Comparison of ENCODE assay signal across 30 mouse cellular contexts in genomic region chr4:118304984-118305383, GRCm38 (mm10). TPM values are rescaled to one million over a fixed set of nuclear protein-coding genes. Genes with fewer than 3 reads are reported as not detected.
DNase-seq lines count a peak whose midpoint lies in the region; ATAC-seq and TF ChIP-seq lines count a peak whose summit lies in the region.
"Had no signal": no experiment of that assay in that cellular context is flagged by ENCODE, and none has a peak within 500 bp of the region (broad histone marks: within the 10 kb centered on the region; RNA-seq: fewer than 3 reads in every experiment).

No protein-coding gene starts in this region.

- no peak overlapping the region for H3K27ac ChIP-seq in forebrain, embryonic 14.5 days (ENCODE audit: low read depth, low read length)
- no peak overlapping the region for H3K27ac ChIP-seq in forebrain, embryonic 12.5 days
- no peak overlapping the region for H3K27ac ChIP-seq in kidney, embryonic 16.5 days (ENCODE audit: low read length)
- no peak overlapping the region for H3K27ac ChIP-seq in midbrain, postnatal 0 days (ENCODE audit: low read depth, low read length)
- no peak overlapping the region for H3K27ac ChIP-seq in midbrain, embryonic 14.5 days (replicated peaks; ENCODE audit: low read depth, low read length)
- H3K27ac ChIP-seq: hindbrain, embryonic 10.5 days; kidney, postnatal 0 days; limb, embryonic 10.5 days; limb, embryonic 15.5 days; liver, embryonic 14.5 days; macrophage; midbrain, embryonic 13.5 days; neural tube, embryonic 15.5 days had no signal

- no peaks in the 10 kb centered on the region for H3K9me3 ChIP-seq in forebrain, embryonic 14.5 days (replicated peaks; ENCODE audit: control insufficient read depth, low read length)
- H3K9me3 ChIP-seq in forebrain, embryonic 12.5 days, result no peaks in the 10 kb centered on the region
- H3K9me3 ChIP-seq in kidney, embryonic 16.5 days (ENCODE audit: low read length), result no peaks in the 10 kb centered on the region
- no peaks in the 10 kb centered on the region for H3K9me3 ChIP-seq in midbrain, postnatal 0 days (ENCODE audit: low read length)
- no peaks in the 10 kb centered on the region for H3K9me3 ChIP-seq in midbrain, embryonic 14.5 days (ENCODE audit: control insufficient read depth, low read length)
- H3K9me3 ChIP-seq: G1E; hindbrain, embryonic 10.5 days; limb, embryonic 10.5 days; limb, embryonic 15.5 days; midbrain, embryonic 13.5 days; neural tube, embryonic 15.5 days had no signal

- no peaks in the 10 kb centered on the region for H3K4me1 ChIP-seq in forebrain, embryonic 14.5 days (ENCODE audit: control insufficient read depth, insufficient read depth, low read length)
- no peaks in the 10 kb centered on the region for H3K4me1 ChIP-seq in forebrain, embryonic 12.5 days
- H3K4me1 ChIP-seq in kidney, embryonic 16.5 days (ENCODE audit: insufficient read depth, low read length), result no peaks in the 10 kb centered on the region
- no peaks in the 10 kb centered on the region for H3K4me1 ChIP-seq in midbrain, postnatal 0 days (ENCODE audit: insufficient read depth, low read length)
- no peaks in the 10 kb centered on the region for H3K4me1 ChIP-seq in midbrain, embryonic 14.5 days (ENCODE audit: control insufficient read depth, insufficient read depth, low read length)
- H3K4me1 ChIP-seq: hindbrain, embryonic 10.5 days; limb, embryonic 10.5 days; midbrain, embryonic 13.5 days; neural tube, embryonic 15.5 days had no signal

- no peaks in the 10 kb centered on the region for H3K36me3 ChIP-seq in forebrain, embryonic 14.5 days (ENCODE audit: control insufficient read depth, insufficient read depth, low read length)
- no peaks in the 10 kb centered on the region for H3K36me3 ChIP-seq in forebrain, embryonic 12.5 days (replicated peaks)
- H3K36me3 ChIP-seq in kidney, embryonic 16.5 days (ENCODE audit: insufficient read depth, low read length), result no peaks in the 10 kb centered on the region
- H3K36me3 ChIP-seq in midbrain, postnatal 0 days (ENCODE audit: insufficient read depth, low read length), result no peaks in the 10 kb centered on the region
- no peaks in the 10 kb centered on the region for H3K36me3 ChIP-seq in midbrain, embryonic 14.5 days (ENCODE audit: control insufficient read depth, insufficient read depth, low read length)
- H3K36me3 ChIP-seq: G1E; hindbrain, embryonic 10.5 days; limb, embryonic 10.5 days; limb, embryonic 15.5 days; midbrain, embryonic 13.5 days; neural tube, embryonic 15.5 days had no signal

- H3K4me3 ChIP-seq in forebrain, embryonic 14.5 days (ENCODE audit: low read depth, low read length), result no peak overlapping the region
- no peak overlapping the region for H3K4me3 ChIP-seq in forebrain, embryonic 12.5 days (replicated peaks)
- no peak overlapping the region for H3K4me3 ChIP-seq in kidney, embryonic 16.5 days (ENCODE audit: low read length)
- no peak overlapping the region for H3K4me3 ChIP-seq in midbrain, postnatal 0 days (ENCODE audit: low read depth, low read length)
- H3K4me3 ChIP-seq in midbrain, embryonic 14.5 days (replicated peaks; ENCODE audit: low read depth, low read length), result no peak overlapping the region
- H3K4me3 ChIP-seq: erythroblast, embryonic 14.5 days; hindbrain, embryonic 10.5 days; limb, embryonic 10.5 days; limb, embryonic 15.5 days; midbrain, embryonic 13.5 days; neural tube, embryonic 15.5 days had no signal

- no peak for ATAC-seq in forebrain, embryonic 14.5 days
- ATAC-seq in forebrain, embryonic 12.5 days (ENCODE audit: low FRiP score), result no peak
- ATAC-seq in kidney, embryonic 16.5 days (ENCODE audit: low FRiP score, low TSS enrichment), result no peak
- ATAC-seq in midbrain, postnatal 0 days (ENCODE audit: low FRiP score), result no peak
- ATAC-seq in midbrain, embryonic 14.5 days (ENCODE audit: low FRiP score, low TSS enrichment), result no peak
- ATAC-seq: intestine, postnatal 0 days; midbrain, embryonic 13.5 days had no signal

- no peak for TF ChIP-seq CTCF in midbrain, postnatal 0 days (IDR thresholded peaks at IDR 0.05)

- 53% methylated on average over 4 of the region's 4 CpGs for WGBS in forebrain, embryonic 14.5 days
- 62% methylated on average over 4 of the region's 4 CpGs for WGBS in forebrain, embryonic 12.5 days
- WGBS in kidney, embryonic 16.5 days, result 67% methylated on average over 4 of the region's 4 CpGs
- WGBS in midbrain, postnatal 0 days, result 54% methylated on average over 4 of the region's 4 CpGs
- WGBS in midbrain, embryonic 14.5 days, result 68% methylated on average over 4 of the region's 4 CpGs

- DNase-seq in forebrain, embryonic 14.5 days (ENCODE audit: low spot score), result peak; percentile 28
- DNase-seq in kidney, adult 11 months, result peak; percentile 28
- peak; percentile 49 for DNase-seq in midbrain, postnatal 0 days (ENCODE audit: low spot score)
- no peak for DNase-seq in midbrain, embryonic 14.5 days
- DNase-seq in cerebellum, adult 9-10 months, result no peak
- no peak for DNase-seq in layer of hippocampus, postnatal 14 days (ENCODE audit: low spot score in 2 of 2)
- DNase-seq: adrenal gland, postnatal 25 days; cerebellum, adult 2 months; cerebellum, postnatal 25 days; gastrocnemius, postnatal 36 days; heart, postnatal 14 days; kidney, postnatal 4 days; layer of hippocampus, postnatal 36 days; retina, postnatal 1 day; right cerebral cortex, postnatal 25 days; thymus, postnatal 14 days had no signal

- no peak overlapping the region for H3K9ac ChIP-seq in forebrain, embryonic 14.5 days (ENCODE audit: low read length)
- H3K9ac ChIP-seq in forebrain, embryonic 12.5 days, result no peak overlapping the region
- no peak overlapping the region for H3K9ac ChIP-seq in kidney, embryonic 16.5 days (replicated peaks; ENCODE audit: low read length)
- H3K9ac ChIP-seq in midbrain, postnatal 0 days (replicated peaks; ENCODE audit: low read length, poor library complexity, severe bottlenecking), result no peak overlapping the region
- H3K9ac ChIP-seq in midbrain, embryonic 14.5 days (replicated peaks; ENCODE audit: low read length), result no peak overlapping the region
- H3K9ac ChIP-seq: limb, embryonic 15.5 days; liver, embryonic 14.5 days; midbrain, embryonic 13.5 days; neural tube, embryonic 15.5 days had no signal

- H3K4me2 ChIP-seq in forebrain, embryonic 14.5 days (ENCODE audit: low read length), result no peak overlapping the region
- H3K4me2 ChIP-seq in forebrain, embryonic 12.5 days, result no peak overlapping the region
- no peak overlapping the region for H3K4me2 ChIP-seq in kidney, embryonic 16.5 days (replicated peaks; ENCODE audit: low read depth, low read length)
- H3K4me2 ChIP-seq in midbrain, postnatal 0 days (ENCODE audit: low read depth, low read length, poor library complexity, severe bottlenecking), result no peak overlapping the region
- no peak overlapping the region for H3K4me2 ChIP-seq in midbrain, embryonic 14.5 days (ENCODE audit: low read length)
- H3K4me2 ChIP-seq: limb, embryonic 15.5 days; midbrain, embryonic 13.5 days; neural tube, embryonic 15.5 days had no signal

- no peaks in the 10 kb centered on the region for H3K27me3 ChIP-seq in forebrain, embryonic 14.5 days (replicated peaks; ENCODE audit: control insufficient read depth, insufficient read depth, low read length)
- no peaks in the 10 kb centered on the region for H3K27me3 ChIP-seq in forebrain, embryonic 12.5 days
- H3K27me3 ChIP-seq in kidney, embryonic 16.5 days (ENCODE audit: insufficient read depth, low read length), result no peaks in the 10 kb centered on the region
- no peaks in the 10 kb centered on the region for H3K27me3 ChIP-seq in midbrain, postnatal 0 days (ENCODE audit: insufficient read depth, low read length)
- H3K27me3 ChIP-seq in midbrain, embryonic 14.5 days (ENCODE audit: control insufficient read depth, insufficient read depth, low read length), result no peaks in the 10 kb centered on the region
- H3K27me3 ChIP-seq: limb, embryonic 15.5 days; midbrain, embryonic 13.5 days; neural tube, embryonic 15.5 days had no signal

RNA-seq across cellular contexts. Expression of gene Ptprf, which starts 13.8 kb away (rescaled TPM):
- 42.0 and 50.2 TPM in 2 replicates for polyA plus RNA-seq in forebrain, embryonic 14.5 days (2014; fragmentation: Nextera tagmentation; extraction: Ambion mirVana)
- polyA plus RNA-seq in forebrain, embryonic 12.5 days (2016; fragmentation: Nextera tagmentation; extraction: Ambion mirVana), result 118 and 122 TPM in 2 replicates
- 72.6 and 73.7 TPM in 2 replicates for polyA plus RNA-seq in kidney, embryonic 16.5 days (2015; fragmentation: Nextera tagmentation; extraction: Ambion mirVana)
- total RNA-seq in midbrain, postnatal 0 days (2014; rRNA removed), result 160 and 186 TPM in 2 replicates
- polyA plus RNA-seq in midbrain, postnatal 0 days (2015; fragmentation: Nextera tagmentation; extraction: Ambion mirVana), result 46.4 and 48.1 TPM in 2 replicates
- polyA plus RNA-seq in midbrain, embryonic 14.5 days (2014; fragmentation: Nextera tagmentation; extraction: Ambion mirVana), result 69.5 and 73.4 TPM in 2 replicates
- 100 to 1,000 TPM; 106 to 112 TPM for total RNA-seq in layer of hippocampus, postnatal 14 days (2021)
- total RNA-seq: megakaryocyte-erythroid progenitor cell, adult 5-6 weeks had no signal
- polyA plus RNA-seq: G1E had no signal

Comparison
In these comparisons a context has a peak if more than half of its experiments do, and no peak if none do; other contexts are left out.
1. DNase-seq: peak in forebrain, embryonic 14.5 days (single experiment), kidney, adult 11 months (single experiment) and midbrain, postnatal 0 days (single experiment); none in midbrain, embryonic 14.5 days (single experiment), cerebellum, adult 9-10 months (single experiment) and layer of hippocampus, postnatal 14 days (0 of 2).